Mouse (Mus musculus) liver, embryonic 14.5 days (tissue): ENCODE measurements around the gene Bace2.

ENCODE experiments used
- CTCF ChIP-seq: IDR thresholded peaks from 2 replicates; pipeline ENCODE4 v1.5.1; 2016; ENCODE audit warnings: antibody characterized with exemption, low read depth, control low read depth
- EP300 ChIP-seq: IDR thresholded peaks from 2 replicates; pipeline ENCODE4 v1.6.1; 2016; ENCODE audit warnings: antibody characterized with exemption, low read depth

GRCm38 (mm10) chr16:97430091-97430490 is 73.5 kb downstream of the Bace2 start:
- TF ChIP-seq EP300, result no peak
- no peak for TF ChIP-seq CTCF
